Mouse (Mus musculus) midbrain, postnatal 0 days (tissue): Measurements from ENCODE around the gene Slc35d3. TPM values are rescaled to one million over a fixed set of nuclear protein-coding genes. Genes with fewer than 3 reads are reported as not detected.

ENCODE experiments used
- ATAC-seq: fragments of 200-750 bp; cut with Nextera tagmentation; 2 replicates; pipeline ENCODE4 v1.8.0; 2017; ENCODE audit warnings: moderate number of reproducible peaks, mild to moderate bottlenecking, moderate TSS enrichment, moderate library complexity; ENCODE audit not compliant: low FRiP score
- DNase-seq: peaks from one replicate; pipeline ENCODE4 v3.0.0-alpha.2; 2015; ENCODE audit warnings: low spot score
- H3K27ac ChIP-seq: fragments of 300-500 bp; sonication (generic); 2 replicates; pipeline ENCODE4 v1.5.1; 2014; ENCODE audit warnings: low read depth, mild to moderate bottlenecking, low read length, mixed read lengths
- H3K27me3 ChIP-seq: fragments of 300-500 bp; sonication (generic); 2 replicates; pipeline ENCODE4 v1.6.1; 2014; ENCODE audit warnings: low read length, control low read depth, mixed read lengths; ENCODE audit not compliant: insufficient read depth
- H3K36me3 ChIP-seq: fragments of 300-500 bp; sonication (generic); 2 replicates; pipeline ENCODE4 v1.6.1; 2014; ENCODE audit warnings: low read length, control low read depth, mixed read lengths; ENCODE audit not compliant: insufficient read depth
- H3K4me1 ChIP-seq: fragments of 300-500 bp; sonication (generic); 2 replicates; pipeline ENCODE4 v1.6.1; 2014; ENCODE audit warnings: mild to moderate bottlenecking, control low read depth, antibody characterized with exemption, low read length, mixed read lengths; ENCODE audit not compliant: insufficient read depth
- H3K4me2 ChIP-seq: fragments of 300-500 bp; sonication (generic); 2 replicates; pipeline ENCODE4 v1.6.1; 2014; ENCODE audit warnings: low read depth, mild to moderate bottlenecking, low read length, mixed read lengths; ENCODE audit not compliant: poor library complexity, severe bottlenecking
- H3K4me3 ChIP-seq: fragments of 300-500 bp; sonication (generic); 2 replicates; pipeline ENCODE4 v1.5.1; 2014; ENCODE audit warnings: low read depth, mild to moderate bottlenecking, low read length, moderate library complexity
- H3K9ac ChIP-seq: fragments of 300-500 bp; sonication (generic); replicated peaks from 2 replicates; pipeline ENCODE4 v1.6.1; 2014; ENCODE audit warnings: mild to moderate bottlenecking, low read length, moderate library complexity, mixed read lengths; ENCODE audit not compliant: poor library complexity, severe bottlenecking
- H3K9me3 ChIP-seq: fragments of 300-500 bp; sonication (generic); 2 replicates; pipeline ENCODE4 v1.6.1; 2016; ENCODE audit warnings: low read length, control low read depth
- CTCF ChIP-seq: IDR thresholded peaks from 2 replicates; pipeline ENCODE4 v1.5.1; 2016; ENCODE audit warnings: antibody characterized with exemption, mild to moderate bottlenecking
- WGBS: fragments of 180-500 bp; shearing (Covaris S2); extraction: QIAGEN DNeasy Blood & Tissue Kit; methylation state at CpG from one replicate; pipeline ENCODE4 v1.1.7; 2014; 5-methylcytosine and 5-hydroxymethylcytosine counted together
- polyA plus RNA-seq: library from polyadenylated mRNA; unstranded; fragments of >200 nt; fragmentation: Nextera tagmentation; extraction: Ambion mirVana; gene quantifications from 2 replicates; pipeline ENCODE4 v1.2.1, GENCODE M21; 2015
- total RNA-seq: library from RNA; depleted of rRNA; stranded (reverse); fragments of >200 nt; gene quantifications from 2 replicates; pipeline ENCODE4 v1.2.3, GENCODE M21; 2014

Slc35d3 gene
- total and polyA plus RNA-seq, 2 experiments from 2014 or later = 1.4 to 2.0 TPM

- H3K4me1 ChIP-seq = no peaks in the 10 kb centered on the region
- no peak overlapping the region for H3K27ac ChIP-seq
- no peaks in the 10 kb centered on the region for H3K9me3 ChIP-seq
- H3K4me3 ChIP-seq = no peak overlapping the region
- H3K4me2 ChIP-seq = no peak overlapping the region
- no peak for TF ChIP-seq CTCF
- ATAC-seq (no peak), DNase-seq (peak; percentile 26)
- H3K9ac ChIP-seq = no peak overlapping the region
- no peaks in the 10 kb centered on the region for H3K27me3 ChIP-seq
- H3K36me3 ChIP-seq = no peaks in the 10 kb centered on the region
- 39% methylated on average over 7 of the region's 7 CpGs for WGBS
Measured at GRCm38 (mm10) chr10:19876669-19877068, 25.4 kb upstream of the Slc35d3 start.

- Histone ChIP-seq H3K36me3 (no peaks in the 10 kb centered on the region), H3K9ac (no peak overlapping the region), H3K9me3 (no peaks in the 10 kb centered on the region), H3K4me2 (no peak overlapping the region), H3K4me3 (no peak overlapping the region), H3K4me1 (no peaks in the 10 kb centered on the region), H3K27ac (no peak overlapping the region), H3K27me3 (no peaks in the 10 kb centered on the region)
- no peak for TF ChIP-seq CTCF
- ATAC-seq (no peak), DNase-seq (no peak)
- 90% methylated on average over 5 of the region's 5 CpGs for WGBS
Measured at GRCm38 (mm10) chr10:19875346-19875745, 24.1 kb upstream of the Slc35d3 start.

GRCm38 (mm10) chr10:19855597-19856306, 4.5 kb upstream of the Slc35d3 start:
- H3K27ac ChIP-seq = no peak overlapping the region
- H3K9me3 ChIP-seq = no peaks in the 10 kb centered on the region
- no peaks in the 10 kb centered on the region for H3K36me3 ChIP-seq
- DNase-seq (no peak), ATAC-seq (no peak)
- 88% methylated on average over 7 of the region's 7 CpGs for WGBS
- peaks cover 22% of the 10 kb centered on the region; the same call in 1 of the 2 replicates for H3K27me3 ChIP-seq
- H3K4me1 ChIP-seq = no peaks in the 10 kb centered on the region
- H3K4me2 ChIP-seq = no peak overlapping the region
- TF ChIP-seq CTCF = no peak
- no peak overlapping the region for H3K4me3 ChIP-seq
- no peak overlapping the region for H3K9ac ChIP-seq

- Histone ChIP-seq H3K9ac (no peak overlapping the region), H3K9me3 (no peaks in the 10 kb centered on the region), H3K27me3 (peaks cover 40% of the 10 kb centered on the region; the same call in 1 of the 2 replicates), H3K36me3 (no peaks in the 10 kb centered on the region), H3K27ac (no peak overlapping the region), H3K4me3 (no peak overlapping the region), H3K4me1 (no peaks in the 10 kb centered on the region; the same call in 1 of the 2 replicates), H3K4me2 (no peak overlapping the region)
- WGBS = 89% methylated on average over 2 of the region's 2 CpGs
- TF ChIP-seq CTCF = no peak
- DNase-seq (no peak), ATAC-seq (no peak)
Measured at GRCm38 (mm10) chr10:19853609-19854008, 2.4 kb upstream of the Slc35d3 start.

GRCm38 (mm10) chr10:19852776-19853175, 1.5 kb upstream of the Slc35d3 start:
- H3K4me2 ChIP-seq = no peak overlapping the region
- no peak overlapping the region for H3K27ac ChIP-seq
- H3K9me3 ChIP-seq = no peaks in the 10 kb centered on the region
- 28% methylated on average over 6 of the region's 6 CpGs for WGBS
- TF ChIP-seq CTCF = no peak
- H3K27me3 ChIP-seq = peaks cover 40% of the 10 kb centered on the region; the same call in 1 of the 2 replicates
- H3K4me1 ChIP-seq = no peaks in the 10 kb centered on the region; the same call in 1 of the 2 replicates
- H3K36me3 ChIP-seq = no peaks in the 10 kb centered on the region
- ATAC-seq = no peak
- H3K9ac ChIP-seq = no peak overlapping the region
- H3K4me3 ChIP-seq = no peak overlapping the region
- no peak for DNase-seq

GRCm38 (mm10) chr10:19850544-19850997, 688 bp downstream of the Slc35d3 start:
- Histone ChIP-seq H3K27ac (0 out of 2 replicates have a peak overlapping the region, but pooled peaks have one; percentile 26), H3K9me3 (no peaks in the 10 kb centered on the region), H3K36me3 (no peaks in the 10 kb centered on the region), H3K9ac (peak overlapping the region; percentile 51), H3K4me1 (no peaks in the 10 kb centered on the region; the same call in 1 of the 2 replicates), H3K4me2 (peak overlapping the region; percentile 100), H3K27me3 (peaks cover 40% of the 10 kb centered on the region; the same call in 1 of the 2 replicates), H3K4me3 (peak overlapping the region; percentile 60)
- TF ChIP-seq CTCF = no peak
- peak; percentile 61 for ATAC-seq
- DNase-seq = peak; percentile 32
- WGBS = under 1% methylated on average over 36 of the region's 36 CpGs
